Mouse (Mus musculus) C2C12 (cell line): ENCODE results near the gene Ipmk. TPM values are rescaled to one million over a fixed set of nuclear protein-coding genes. Genes with fewer than 3 reads are reported as not detected.

Experiments
- H3K27me3 ChIP-seq: one replicate; pipeline ENCODE4 v1.6.1; 2011; ENCODE audit not compliant: control insufficient read depth, insufficient read depth, insufficient read length
- H3K36me3 ChIP-seq: one replicate; pipeline ENCODE4 v1.6.1; 2011; ENCODE audit not compliant: control insufficient read depth, insufficient read depth
- H3K4me3 ChIP-seq: one replicate; pipeline ENCODE4 v1.5.1; 2011; ENCODE audit warnings: mild to moderate bottlenecking, control low read depth; ENCODE audit not compliant: poor library complexity, insufficient read depth, severe bottlenecking
- H3K79me2 ChIP-seq: one replicate; pipeline ENCODE4 v1.6.1; 2011; ENCODE audit not compliant: control insufficient read depth, insufficient read depth
- H3K79me3 ChIP-seq: one replicate; pipeline ENCODE4 v1.6.1; 2011; ENCODE audit warnings: low read depth, control low read depth
- H3ac ChIP-seq: one replicate; pipeline ENCODE3; 2011; ENCODE audit warnings: low read depth; ENCODE audit not compliant: control insufficient read depth, insufficient read length
- CEBPB ChIP-seq: IDR thresholded peaks from one replicate; pipeline ENCODE4 v1.6.1; 2011; ENCODE audit warnings: low read depth, mild to moderate bottlenecking, control low read depth, moderate library complexity
- CTCF ChIP-seq: IDR thresholded peaks from one replicate; pipeline ENCODE4 v1.5.1; 2011; ENCODE audit not compliant: control insufficient read depth, insufficient read depth, insufficient read length
- FOSL1 ChIP-seq: IDR thresholded peaks from one replicate; pipeline ENCODE4 v1.8.0; 2011; ENCODE audit warnings: mild to moderate bottlenecking, low read length; ENCODE audit not compliant: poor library complexity, insufficient read depth, severe bottlenecking
- MAX ChIP-seq: IDR thresholded peaks from one replicate; pipeline ENCODE4 v1.6.1; 2011; ENCODE audit warnings: mild to moderate bottlenecking, control low read depth
- MYOD1 ChIP-seq: IDR thresholded peaks from one replicate; pipeline ENCODE4 v1.6.1; 2011; ENCODE audit warnings: low read depth; ENCODE audit not compliant: control insufficient read depth, insufficient read length
- MYOG ChIP-seq: IDR thresholded peaks from one replicate; pipeline ENCODE4 v1.6.1; 2011; ENCODE audit not compliant: control insufficient read depth, insufficient read length; ENCODE audit errors: extremely low read depth
- USF1 ChIP-seq: IDR thresholded peaks from one replicate; pipeline ENCODE4 v1.6.1; 2011; ENCODE audit warnings: low read depth, mild to moderate bottlenecking, control low read depth, moderate library complexity
- polyA plus RNA-seq: library from polyadenylated mRNA; unstranded; fragments of >200 nt; fragmentation: generic; extraction: Trizol; gene quantifications from one replicate; pipeline ENCODE4 v1.2.1, GENCODE M21; 2012; ENCODE audit warnings: missing spikeins

The Ipmk gene
- polyA plus RNA-seq, 1 experiment: 9.2 TPM

GRCm38 (mm10) chr10:71363858-71364257 lies 16.3 kb downstream of the Ipmk start:
- Histone ChIP-seq H3K79me2 (peaks cover 70% of the 10 kb centered on the region), H3K79me3 (peaks cover 35% of the 10 kb centered on the region), H3K27me3 (no peaks in the 10 kb centered on the region), H3K4me3 (no peak overlapping the region), H3ac (no peak overlapping the region), H3K36me3 (peaks cover 22% of the 10 kb centered on the region)
- TF ChIP-seq CEBPB (peak; percentile 70), FOSL1 (peak; percentile 54), MAX (peak; percentile 76), MYOD1 (no peak), MYOG (no peak), USF1 (no peak), CTCF (no peak)

- TF ChIP-seq FOSL1 (no peak), USF1 (no peak), CTCF (no peak), MAX (no peak), CEBPB (no peak), MYOG (no peak), MYOD1 (no peak)
- Histone ChIP-seq H3K79me3 (peaks cover 8% of the 10 kb centered on the region), H3K4me3 (no peak overlapping the region)
Observed at GRCm38 (mm10) chr10:71368128-71368940, 20.8 kb downstream of the Ipmk start.

GRCm38 (mm10) chr10:71369466-71369865 lies 21.9 kb downstream of the Ipmk start:
- Histone ChIP-seq H3K79me2 (peaks cover 41% of the 10 kb centered on the region), H3K27me3 (no peaks in the 10 kb centered on the region)

More at GRCm38 (mm10) chr10:71368128-71368940, 20.8 kb downstream of the Ipmk start:
- Histone ChIP-seq H3K79me2 (peaks cover 45% of the 10 kb centered on the region), H3K36me3 (peaks cover 22% of the 10 kb centered on the region), H3K27me3 (no peaks in the 10 kb centered on the region), H3ac (no peak overlapping the region)

GRCm38 (mm10) chr10:71371881-71372280 lies 24.3 kb downstream of the Ipmk start:
- H3ac ChIP-seq: no peak overlapping the region
- TF ChIP-seq USF1 (no peak), CTCF (no peak), MYOD1 (no peak), MYOG (no peak), MAX (no peak), FOSL1 (no peak), CEBPB (no peak)
- no peaks in the 10 kb centered on the region for H3K27me3 ChIP-seq
- peaks cover 3% of the 10 kb centered on the region for H3K79me3 ChIP-seq
- H3K4me3 ChIP-seq: no peak overlapping the region
- peaks cover 16% of the 10 kb centered on the region for H3K79me2 ChIP-seq
- H3K36me3 ChIP-seq: peaks cover 19% of the 10 kb centered on the region

More at GRCm38 (mm10) chr10:71369466-71369865, 21.9 kb downstream of the Ipmk start:
- Histone ChIP-seq H3ac (no peak overlapping the region), H3K79me3 (peaks cover 8% of the 10 kb centered on the region), H3K36me3 (peaks cover 27% of the 10 kb centered on the region), H3K4me3 (no peak overlapping the region)
- no peak for TF ChIP-seq CEBPB
- no peak for TF ChIP-seq USF1
- TF ChIP-seq FOSL1: no peak
- no peak for TF ChIP-seq MYOD1
- no peak for TF ChIP-seq MYOG
- no peak for TF ChIP-seq CTCF
- TF ChIP-seq MAX: no peak

- peaks cover 3% of the 10 kb centered on the region for H3K79me3 ChIP-seq
- no peaks in the 10 kb centered on the region for H3K27me3 ChIP-seq
- H3K4me3 ChIP-seq: no peak overlapping the region
- TF ChIP-seq MYOG (no peak), USF1 (no peak), CTCF (no peak), FOSL1 (no peak), CEBPB (no peak), MAX (no peak), MYOD1 (no peak)
- H3ac ChIP-seq: no peak overlapping the region
- H3K79me2 ChIP-seq: peaks cover 16% of the 10 kb centered on the region
- H3K36me3 ChIP-seq: peaks cover 28% of the 10 kb centered on the region
Observed at GRCm38 (mm10) chr10:71373706-71374105, 26.1 kb downstream of the Ipmk start.
